Mouse (Mus musculus) bone marrow, adult 2 months (tissue): Measurements from ENCODE around the gene Tjp1.

Experiments used
- CTCF ChIP-seq: fragments of 200-500 bp; IDR thresholded peaks from 2 replicates; pipeline ENCODE4 v1.5.1; 2011; ENCODE audit warnings: low read length, control low read depth; ENCODE audit not compliant: control insufficient read depth, insufficient read depth
- POLR2A ChIP-seq: fragments of 200-500 bp; IDR thresholded peaks from 2 replicates; pipeline ENCODE4 v1.6.1; 2011; ENCODE audit warnings: low read depth, mild to moderate bottlenecking, control low read depth, low read length, borderline replicate concordance; ENCODE audit not compliant: control insufficient read depth

DNA sequence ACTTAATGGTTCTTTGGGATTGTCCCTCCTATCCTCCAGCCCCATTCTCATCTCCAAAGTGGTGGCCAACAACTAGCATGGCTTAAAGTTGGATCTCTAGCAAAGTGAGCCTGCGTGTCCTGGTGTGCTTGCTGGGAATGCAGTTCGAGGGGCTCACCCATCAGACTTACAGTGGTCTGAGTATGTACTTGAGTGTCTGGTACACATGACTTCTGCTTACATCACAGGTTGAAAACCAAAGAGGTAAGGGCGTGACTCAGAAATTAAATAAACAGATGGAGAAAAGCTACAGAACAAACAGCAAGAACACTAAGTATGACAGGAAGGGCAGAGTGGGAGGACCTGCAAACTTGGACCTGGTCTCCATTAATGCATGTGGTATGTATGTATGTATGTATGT is 67.4 kb downstream of the Tjp1 start:
- TF ChIP-seq CTCF: no peak
- TF ChIP-seq POLR2A: no peak
